Mouse (Mus musculus): ENCODE measurements at regions not wholly inside any gene's neighbourhood (a gene's known extent, or its start where the extent isn't known, plus 50 kb on each side); places are given as distances from the start of the nearest gene placed in this dataset.

GRCm38 (mm10) chr15:67303804-67304203, 803.1 kb upstream of the Lrrc6 start:
- H3K27ac ChIP-seq (ENCODE audit: insufficient read depth, low read depth, low read length), result no peak overlapping the region
- no peak for TF ChIP-seq POLR2A (IDR thresholded peaks at IDR 0.05; ENCODE audit: borderline replicate concordance, low read depth, low read length)
- TF ChIP-seq CTCF (IDR thresholded peaks at IDR 0.05; ENCODE audit: low read depth, low read length), result no peak
- H3K4me3 ChIP-seq (ENCODE audit: insufficient read depth, low read length), result no peak overlapping the region
- no peaks in the 10 kb centered on the region for H3K4me1 ChIP-seq (ENCODE audit: control insufficient read depth, insufficient read depth, low read length)

- no peak for TF ChIP-seq POLR2A (IDR thresholded peaks at IDR 0.05; ENCODE audit: borderline replicate concordance, low read depth, low read length)
- no peak for TF ChIP-seq CTCF (IDR thresholded peaks at IDR 0.05; ENCODE audit: low read depth, low read length)
- H3K27ac ChIP-seq (ENCODE audit: insufficient read depth, low read depth, low read length), result no peak overlapping the region
- H3K4me1 ChIP-seq (ENCODE audit: control insufficient read depth, insufficient read depth, low read length), result no peaks in the 10 kb centered on the region
- H3K4me3 ChIP-seq (ENCODE audit: insufficient read depth, low read length), result no peak overlapping the region
Measured at GRCm38 (mm10) chr15:67301871-67302363, 801.2 kb upstream of the Lrrc6 start.

GRCm38 (mm10) chr15:67301024-67301423, 800.3 kb upstream of the Lrrc6 start:
- Histone ChIP-seq H3K4me1 (ENCODE audit: control insufficient read depth, insufficient read depth, low read length) (no peaks in the 10 kb centered on the region), H3K27ac (ENCODE audit: insufficient read depth, low read depth, low read length) (no peak overlapping the region), H3K4me3 (ENCODE audit: insufficient read depth, low read length) (no peak overlapping the region)
- TF ChIP-seq POLR2A (IDR thresholded peaks at IDR 0.05; ENCODE audit: borderline replicate concordance, low read depth, low read length) (no peak), CTCF (IDR thresholded peaks at IDR 0.05; ENCODE audit: low read depth, low read length) (no peak)

DNA sequence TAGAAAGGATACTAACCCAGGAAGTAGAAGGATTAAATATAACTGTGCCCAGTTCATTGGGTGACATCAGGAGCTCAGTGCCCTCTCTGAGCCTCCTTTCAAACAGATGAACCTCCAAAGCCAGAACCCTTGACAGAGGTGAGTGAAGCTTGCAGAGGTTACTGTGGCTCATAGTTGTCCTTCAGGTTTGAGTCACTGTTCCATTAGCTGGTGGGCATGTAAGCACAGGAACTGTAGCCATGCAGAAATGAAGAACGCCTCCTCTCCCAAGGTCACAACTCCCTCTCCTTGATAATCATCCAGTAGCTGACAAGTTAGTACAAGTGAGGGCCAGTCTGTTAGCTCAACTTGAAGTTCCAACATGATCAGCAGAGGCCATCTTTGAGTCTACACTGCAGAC, 794.1 kb upstream of the Lrrc6 start:
- Histone ChIP-seq H3K27ac (ENCODE audit: insufficient read depth, low read depth, low read length) (no peak overlapping the region), H3K4me1 (ENCODE audit: control insufficient read depth, insufficient read depth, low read length) (no peaks in the 10 kb centered on the region), H3K4me3 (ENCODE audit: insufficient read depth, low read length) (no peak overlapping the region)
- TF ChIP-seq CTCF (IDR thresholded peaks at IDR 0.05; ENCODE audit: low read depth, low read length) (no peak), POLR2A (IDR thresholded peaks at IDR 0.05; ENCODE audit: borderline replicate concordance, low read depth, low read length) (no peak)

DNA sequence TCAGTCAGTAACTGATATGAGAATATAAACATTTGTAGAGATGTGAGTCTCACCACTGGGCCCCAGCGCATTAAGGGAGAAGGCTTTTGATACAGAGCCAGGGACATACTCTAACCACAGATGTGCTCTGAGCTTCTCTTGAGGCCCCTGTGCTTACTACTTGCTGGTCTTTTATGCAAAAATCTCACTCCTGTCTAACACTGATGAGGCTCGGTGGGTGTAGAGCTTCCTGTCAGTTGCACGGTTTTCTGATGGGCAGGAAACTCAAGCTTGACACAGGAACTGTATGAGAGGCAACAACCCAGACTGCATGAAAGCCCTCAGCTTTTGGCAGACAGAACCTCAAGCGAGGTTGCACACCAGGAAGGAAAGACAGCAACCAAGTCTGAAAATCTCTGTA, 789.0 kb upstream of the Lrrc6 start:
- TF ChIP-seq POLR2A (IDR thresholded peaks at IDR 0.05; ENCODE audit: borderline replicate concordance, low read depth, low read length) (no peak), CTCF (IDR thresholded peaks at IDR 0.05; ENCODE audit: low read depth, low read length) (no peak)
- H3K4me1 ChIP-seq (ENCODE audit: control insufficient read depth, insufficient read depth, low read length), result peaks cover 3% of the 10 kb centered on the region
- no peak overlapping the region for H3K27ac ChIP-seq (ENCODE audit: insufficient read depth, low read depth, low read length)
- no peak overlapping the region for H3K4me3 ChIP-seq (ENCODE audit: insufficient read depth, low read length)

DNA sequence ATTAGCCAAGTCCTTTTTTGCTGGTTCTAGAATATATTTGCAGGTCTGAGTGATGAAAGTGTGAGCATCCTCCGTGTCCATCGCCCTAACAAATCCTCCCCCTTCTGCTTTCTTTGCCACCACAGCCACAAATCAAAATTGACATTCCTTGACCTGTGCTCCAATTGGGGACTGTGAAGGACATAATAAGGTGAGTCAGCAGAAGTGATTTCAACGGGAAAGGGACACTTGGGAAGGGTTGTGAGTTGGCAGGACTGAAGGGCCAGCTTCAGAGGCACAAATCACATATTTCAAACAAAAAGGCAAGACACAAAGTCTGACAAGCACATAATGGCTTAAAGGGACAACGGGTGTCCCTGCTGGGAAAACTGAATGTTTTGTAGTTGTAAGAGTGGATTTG, 784.2 kb upstream of the Lrrc6 start:
- Histone ChIP-seq H3K4me1 (ENCODE audit: control insufficient read depth, insufficient read depth, low read length) (peaks cover 3% of the 10 kb centered on the region), H3K27ac (ENCODE audit: insufficient read depth, low read depth, low read length) (no peak overlapping the region), H3K4me3 (ENCODE audit: insufficient read depth, low read length) (no peak overlapping the region)
- TF ChIP-seq POLR2A (IDR thresholded peaks at IDR 0.05; ENCODE audit: borderline replicate concordance, low read depth, low read length) (no peak), CTCF (IDR thresholded peaks at IDR 0.05; ENCODE audit: low read depth, low read length) (no peak)

- TF ChIP-seq CTCF (IDR thresholded peaks at IDR 0.05; ENCODE audit: low read depth, low read length), result no peak
- TF ChIP-seq POLR2A (IDR thresholded peaks at IDR 0.05; ENCODE audit: borderline replicate concordance, low read depth, low read length), result no peak
- H3K4me3 ChIP-seq (ENCODE audit: insufficient read depth, low read length), result no peak overlapping the region
- H3K4me1 ChIP-seq (ENCODE audit: control insufficient read depth, insufficient read depth, low read length), result peaks cover 8% of the 10 kb centered on the region
- H3K27ac ChIP-seq (ENCODE audit: insufficient read depth, low read depth, low read length), result no peak overlapping the region
Measured at GRCm38 (mm10) chr15:67283275-67283972, 782.7 kb upstream of the Lrrc6 start.

DNA sequence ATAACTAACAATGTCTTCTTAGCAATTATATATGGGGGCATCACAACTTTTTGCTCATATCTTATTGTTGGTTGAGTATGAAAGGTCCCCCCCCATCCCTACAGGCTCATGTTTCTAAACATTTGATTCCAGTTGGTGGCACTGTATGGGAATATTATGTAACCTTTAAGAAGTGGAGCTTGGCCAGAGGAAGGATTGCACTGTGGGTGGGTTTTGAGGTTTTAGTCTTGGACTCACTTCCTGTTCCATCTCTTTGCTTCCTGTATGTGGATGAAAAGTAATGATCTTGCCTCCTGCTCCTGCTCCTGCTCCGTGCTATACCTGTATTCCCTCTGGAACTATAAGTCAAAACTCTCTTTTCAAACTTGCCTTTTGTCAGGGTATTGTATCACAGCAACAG, 778.2 kb upstream of the Lrrc6 start:
- no peak for TF ChIP-seq POLR2A (IDR thresholded peaks at IDR 0.05; ENCODE audit: borderline replicate concordance, low read depth, low read length)
- TF ChIP-seq CTCF (IDR thresholded peaks at IDR 0.05; ENCODE audit: low read depth, low read length), result no peak
- H3K4me3 ChIP-seq (ENCODE audit: insufficient read depth, low read length), result no peak overlapping the region
- no peak overlapping the region for H3K27ac ChIP-seq (ENCODE audit: insufficient read depth, low read depth, low read length)
- H3K4me1 ChIP-seq (ENCODE audit: control insufficient read depth, insufficient read depth, low read length), result peaks cover 7% of the 10 kb centered on the region

GRCm38 (mm10) chr15:67275058-67275457, 774.3 kb upstream of the Lrrc6 start:
- peaks cover 11% of the 10 kb centered on the region for H3K4me1 ChIP-seq (ENCODE audit: control insufficient read depth, insufficient read depth, low read length)
- TF ChIP-seq POLR2A (IDR thresholded peaks at IDR 0.05; ENCODE audit: borderline replicate concordance, low read depth, low read length), result no peak
- no peak overlapping the region for H3K4me3 ChIP-seq (ENCODE audit: insufficient read depth, low read length)
- no peak overlapping the region for H3K27ac ChIP-seq (ENCODE audit: insufficient read depth, low read depth, low read length)

DNA sequence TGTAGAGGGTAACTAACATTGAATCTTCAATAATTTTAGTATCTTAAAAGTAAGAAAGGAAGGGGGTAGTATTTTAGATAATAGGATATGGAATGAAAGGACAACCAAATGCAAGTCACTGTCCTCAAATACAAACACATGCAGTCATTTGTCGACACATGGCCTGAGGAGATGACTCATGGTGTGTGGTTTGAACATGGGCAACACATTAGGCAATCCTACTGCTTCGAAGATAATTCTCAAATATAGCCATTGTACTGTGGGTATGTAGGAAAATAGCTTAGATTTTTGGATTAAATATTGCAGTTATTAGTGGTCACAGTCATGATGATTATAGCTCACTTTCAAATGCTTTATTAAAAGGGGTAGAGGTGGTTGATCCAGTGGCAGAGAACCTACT, 771.7 kb upstream of the Lrrc6 start:
- Histone ChIP-seq H3K4me3 (ENCODE audit: insufficient read depth, low read length) (no peak overlapping the region), H3K4me1 (ENCODE audit: control insufficient read depth, insufficient read depth, low read length) (peaks cover 6% of the 10 kb centered on the region), H3K27ac (ENCODE audit: insufficient read depth, low read depth, low read length) (no peak overlapping the region)
- no peak for TF ChIP-seq CTCF (IDR thresholded peaks at IDR 0.05; ENCODE audit: low read depth, low read length)
- TF ChIP-seq POLR2A (IDR thresholded peaks at IDR 0.05; ENCODE audit: borderline replicate concordance, low read depth, low read length), result no peak
